Mouse (Mus musculus) lung, postnatal 0 days (tissue): Measurements from ENCODE around the gene Nr2f1. TPM values are rescaled to one million over a fixed set of nuclear protein-coding genes. Genes with fewer than 3 reads are reported as not detected.
"Not testable (repeated sequence)": the region's sequence is repeated elsewhere in the genome, so short reads cannot be mapped to it uniquely, and the experiment has no call there.

Source experiments
- ATAC-seq: fragments of 200-750 bp; cut with Nextera tagmentation; 2 replicates; pipeline ENCODE4 v1.8.0; 2017; ENCODE audit warnings: moderate library complexity
- DNase-seq: peaks from one replicate; pipeline ENCODE4 v3.0.0-alpha.2; 2016; ENCODE audit warnings: low spot score
- H3K27ac ChIP-seq: fragments of 300-500 bp; sonication (generic); 2 replicates; pipeline ENCODE4 v1.5.1; 2014; ENCODE audit warnings: antibody characterized with exemption, mild to moderate bottlenecking, low read length, mixed read lengths
- H3K27me3 ChIP-seq: fragments of 300-500 bp; sonication (generic); replicated peaks from 2 replicates; pipeline ENCODE4 v1.6.1; 2014; ENCODE audit warnings: low read length, mixed read lengths; ENCODE audit not compliant: insufficient read depth
- H3K36me3 ChIP-seq: fragments of 300-500 bp; sonication (generic); 2 replicates; pipeline ENCODE4 v1.6.1; 2014; ENCODE audit warnings: low read length, mixed read lengths; ENCODE audit not compliant: insufficient read depth
- H3K4me1 ChIP-seq: fragments of 300-500 bp; sonication (generic); 2 replicates; pipeline ENCODE4 v1.6.1; 2014; ENCODE audit warnings: antibody characterized with exemption, low read depth, low read length, mixed read lengths; ENCODE audit not compliant: insufficient read depth
- H3K4me2 ChIP-seq: fragments of 300-500 bp; sonication (generic); replicated peaks from 2 replicates; pipeline ENCODE4 v1.6.1; 2014; ENCODE audit warnings: low read depth, mild to moderate bottlenecking, low read length, moderate library complexity, mixed read lengths
- H3K4me3 ChIP-seq: fragments of 300-500 bp; sonication (generic); 2 replicates; pipeline ENCODE4 v1.5.1; 2014; ENCODE audit warnings: low read depth, low read length
- H3K9ac ChIP-seq: fragments of 300-500 bp; sonication (generic); replicated peaks from 2 replicates; pipeline ENCODE4 v1.6.1; 2014; ENCODE audit warnings: low read depth, mild to moderate bottlenecking
- H3K9me3 ChIP-seq: fragments of 300-500 bp; sonication (generic); 2 replicates; pipeline ENCODE4 v1.6.1; 2016; ENCODE audit warnings: low read length, mixed read lengths
- CTCF ChIP-seq: IDR thresholded peaks from 2 replicates; pipeline ENCODE4 v1.5.1; 2016; ENCODE audit warnings: antibody characterized with exemption, mild to moderate bottlenecking
- EP300 ChIP-seq: IDR thresholded peaks from 2 replicates; pipeline ENCODE4 v1.6.1; 2016; ENCODE audit warnings: antibody characterized with exemption, mild to moderate bottlenecking, control low read depth
- WGBS: fragments of 180-500 bp; shearing (Covaris S2); extraction: QIAGEN DNeasy Blood & Tissue Kit; methylation state at CpG from one replicate; pipeline ENCODE4 v1.1.7; 2014; 5-methylcytosine and 5-hydroxymethylcytosine counted together
- polyA plus RNA-seq: library from polyadenylated mRNA; unstranded; fragments of >200 nt; fragmentation: Nextera tagmentation; extraction: Ambion mirVana; gene quantifications from 2 replicates; pipeline ENCODE4 v1.2.1, GENCODE M21; 2015

The Nr2f1 gene
- polyA plus RNA-seq: 3.6 and 4.0 TPM in 2 replicates

- peak within 1 kb of the TSS; percentile 36 for H3K9ac ChIP-seq
- H3K4me3 ChIP-seq: peak within 1 kb of the TSS; percentile 66
- 0% methylated on average over 14 of the region's 14 CpGs for WGBS
- peak within 1 kb of the TSS; percentile 80 for H3K27ac ChIP-seq
- H3K27me3 ChIP-seq: peaks cover 31% of the 10 kb centered on the region
- H3K9me3 ChIP-seq: no peaks in the 10 kb centered on the region
- no peaks in the 10 kb centered on the region for H3K4me1 ChIP-seq
- TF ChIP-seq CTCF (no peak), EP300 (no peak)
- DNase-seq (no peak), ATAC-seq (no peak)
- H3K36me3 ChIP-seq: no peaks in the 10 kb centered on the region
- H3K4me2 ChIP-seq: peak within 1 kb of the TSS; percentile 85
Observed at GRCm38 (mm10) chr13:78199642-78200160, at the start of gene Nr2f1. TSS of gene Nr2f1 (minus strand) at chr13:78199757.

GRCm38 (mm10) chr13:78221680-78222079 lies 22.1 kb upstream of the Nr2f1 start:
- H3K4me2 ChIP-seq: no peak overlapping the region
- no peak for ATAC-seq
- WGBS: 75% methylated on average over 3 of the region's 3 CpGs

GRCm38 (mm10) chr13:78220238-78220637 lies 20.7 kb upstream of the Nr2f1 start:
- WGBS: 79% methylated on average over 6 of the region's 6 CpGs
- ATAC-seq, H3K36me3 ChIP-seq, H3K4me2 ChIP-seq, H3K27me3 ChIP-seq, DNase-seq, H3K27ac ChIP-seq, H3K9me3 ChIP-seq, H3K4me1 ChIP-seq, H3K9ac ChIP-seq, H3K4me3 ChIP-seq: not testable (repeated sequence)

More at GRCm38 (mm10) chr13:78221680-78222079, 22.1 kb upstream of the Nr2f1 start:
- Histone ChIP-seq H3K4me3 (no peak overlapping the region), H3K9me3 (no peaks in the 10 kb centered on the region), H3K27ac (no peak overlapping the region), H3K27me3 (no peaks in the 10 kb centered on the region), H3K4me1 (no peaks in the 10 kb centered on the region), H3K9ac (no peak overlapping the region), H3K36me3 (no peaks in the 10 kb centered on the region)
- no peak for DNase-seq
- TF ChIP-seq EP300 (no peak), CTCF (no peak)

GRCm38 (mm10) chr13:78215223-78215622 lies 15.7 kb upstream of the Nr2f1 start:
- DNase-seq (no peak), ATAC-seq (no peak)
- Histone ChIP-seq H3K4me2 (no peak overlapping the region), H3K9me3 (no peaks in the 10 kb centered on the region), H3K9ac (no peak overlapping the region), H3K36me3 (no peaks in the 10 kb centered on the region), H3K27ac (no peak overlapping the region), H3K4me1 (0 out of 2 replicates have a peak, but pooled peaks cover 5% of the 10 kb centered on the region), H3K4me3 (no peak overlapping the region), H3K27me3 (0 out of 2 replicates have a peak, but pooled peaks cover 7% of the 10 kb centered on the region)
- TF ChIP-seq EP300: no peak
- TF ChIP-seq CTCF: no peak
- WGBS: 30% methylated on average over 2 of the region's 2 CpGs

GRCm38 (mm10) chr13:78213155-78213554 lies 13.6 kb upstream of the Nr2f1 start:
- TF ChIP-seq CTCF (no peak), EP300 (no peak)

GRCm38 (mm10) chr13:78212111-78212510 lies 12.6 kb upstream of the Nr2f1 start:
- Histone ChIP-seq H3K4me1 (0 out of 2 replicates have a peak, but pooled peaks cover 5% of the 10 kb centered on the region), H3K27me3 (0 out of 2 replicates have a peak, but pooled peaks cover 11% of the 10 kb centered on the region), H3K36me3 (no peaks in the 10 kb centered on the region), H3K9ac (no peak overlapping the region), H3K4me2 (no peak overlapping the region), H3K4me3 (no peak overlapping the region), H3K9me3 (no peaks in the 10 kb centered on the region), H3K27ac (no peak overlapping the region)
- WGBS: 38% methylated on average over 15 of the region's 15 CpGs
- DNase-seq (no peak), ATAC-seq (no peak)
- TF ChIP-seq CTCF (no peak), EP300 (no peak)

More at GRCm38 (mm10) chr13:78213155-78213554, 13.6 kb upstream of the Nr2f1 start:
- H3K9ac ChIP-seq: no peak overlapping the region
- H3K9me3 ChIP-seq: no peaks in the 10 kb centered on the region
- WGBS: 58% methylated on average over 2 of the region's 2 CpGs
- H3K27me3 ChIP-seq: 0 out of 2 replicates have a peak, but pooled peaks cover 8% of the 10 kb centered on the region
- H3K4me1 ChIP-seq: 0 out of 2 replicates have a peak, but pooled peaks cover 5% of the 10 kb centered on the region
- no peak overlapping the region for H3K27ac ChIP-seq
- no peak overlapping the region for H3K4me2 ChIP-seq
- ATAC-seq: no peak
- no peaks in the 10 kb centered on the region for H3K36me3 ChIP-seq
- DNase-seq: no peak
- no peak overlapping the region for H3K4me3 ChIP-seq
